Mouse (Mus musculus) stomach, postnatal 0 days (tissue): ENCODE data around the gene Lbp. TPM values are rescaled to one million over a fixed set of nuclear protein-coding genes. Genes with fewer than 3 reads are reported as not detected.
A peak's percentile ranks its signal among the peaks of the same experiment; 100 is the strongest.

Experiments used
- ATAC-seq: fragments of 200-750 bp; cut with Nextera tagmentation; 2 replicates; pipeline ENCODE4 v1.8.0; 2017; ENCODE audit not compliant: low FRiP score, low TSS enrichment
- DNase-seq: peaks from one replicate; pipeline ENCODE4 v3.0.0-alpha.2; 2016; ENCODE audit warnings: low spot score
- H3K27ac ChIP-seq: fragments of 300-500 bp; sonication (generic); replicated peaks from 2 replicates; pipeline ENCODE4 v1.5.1; 2014; ENCODE audit warnings: mild to moderate bottlenecking, control low read depth
- H3K27me3 ChIP-seq: fragments of 300-500 bp; sonication (generic); 2 replicates; pipeline ENCODE4 v1.6.1; 2014; ENCODE audit warnings: low read length; ENCODE audit not compliant: control insufficient read depth, insufficient read depth
- H3K36me3 ChIP-seq: fragments of 300-500 bp; sonication (generic); 2 replicates; pipeline ENCODE4 v1.6.1; 2014; ENCODE audit warnings: low read length, mixed read lengths; ENCODE audit not compliant: control insufficient read depth, insufficient read depth
- H3K4me1 ChIP-seq: fragments of 300-500 bp; sonication (generic); replicated peaks from 2 replicates; pipeline ENCODE4 v1.6.1; 2014; ENCODE audit warnings: antibody characterized with exemption; ENCODE audit not compliant: control insufficient read depth, insufficient read depth
- H3K4me2 ChIP-seq: fragments of 300-500 bp; sonication (generic); replicated peaks from 2 replicates; pipeline ENCODE4 v1.6.1; 2014; ENCODE audit warnings: low read depth, mild to moderate bottlenecking, control low read depth, moderate library complexity
- H3K4me3 ChIP-seq: fragments of 300-500 bp; sonication (generic); 2 replicates; pipeline ENCODE4 v1.5.1; 2014; ENCODE audit warnings: low read depth, low read length, control low read depth
- H3K9ac ChIP-seq: fragments of 300-500 bp; sonication (generic); 2 replicates; pipeline ENCODE4 v1.6.1; 2014; ENCODE audit warnings: mild to moderate bottlenecking, low read length, control low read depth, mixed read lengths
- H3K9me3 ChIP-seq: fragments of 300-500 bp; sonication (generic); 2 replicates; pipeline ENCODE4 v1.6.1; 2016; ENCODE audit warnings: low read length; ENCODE audit not compliant: control insufficient read depth
- CTCF ChIP-seq: IDR thresholded peaks from 2 replicates; pipeline ENCODE4 v1.5.1; 2016; ENCODE audit warnings: antibody characterized with exemption, low read depth, mild to moderate bottlenecking, moderate library complexity
- EP300 ChIP-seq: optimal IDR thresholded peaks from 2 replicates; pipeline ENCODE3; 2016; ENCODE audit warnings: antibody characterized with exemption
- WGBS: fragments of 180-500 bp; shearing (Covaris S2); extraction: QIAGEN DNeasy Blood & Tissue Kit; methylation state at CpG from one replicate; pipeline ENCODE4 v1.1.7; 2014; 5-methylcytosine and 5-hydroxymethylcytosine counted together
- polyA plus RNA-seq: library from polyadenylated mRNA; unstranded; fragments of >200 nt; fragmentation: Nextera tagmentation; extraction: Ambion mirVana; gene quantifications from 2 replicates; pipeline ENCODE4 v1.2.1, GENCODE M21; 2015

Lbp gene
- polyA plus RNA-seq, 1 experiment from 2014 or later, result 3.4 TPM

DNA sequence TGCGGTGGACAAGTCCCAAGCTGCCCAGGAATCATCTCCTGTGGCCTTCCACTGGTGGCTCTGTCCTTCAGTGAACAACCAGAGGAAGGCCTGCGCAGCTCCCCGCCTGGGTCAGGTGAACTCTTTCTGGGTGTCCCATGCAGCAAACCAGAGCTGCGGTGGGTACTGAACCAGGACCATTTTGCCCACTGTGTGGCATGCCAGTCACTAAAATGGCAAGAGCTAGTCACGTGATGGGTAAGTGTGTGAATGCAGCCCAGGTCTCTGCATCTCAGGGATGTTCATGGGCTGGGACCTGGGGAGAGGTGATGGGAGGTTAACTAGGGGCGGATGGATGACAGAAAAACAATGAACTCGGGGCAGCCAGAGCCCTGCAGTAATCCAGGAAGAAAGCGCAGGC lies 36.3 kb upstream of the Lbp start:
- TF ChIP-seq CTCF (no peak), EP300 (no peak)
- H3K27ac ChIP-seq, result no peak overlapping the region
- no peak overlapping the region for H3K4me2 ChIP-seq
- no peaks in the 10 kb centered on the region for H3K9me3 ChIP-seq
- no peak overlapping the region for H3K9ac ChIP-seq
- H3K27me3 ChIP-seq, result no peaks in the 10 kb centered on the region
- DNase-seq, result no peak
- H3K4me1 ChIP-seq, result no peaks in the 10 kb centered on the region
- no peak for ATAC-seq
- WGBS, result 80% methylated on average over 8 of the region's 8 CpGs
- H3K4me3 ChIP-seq, result no peak overlapping the region
- no peaks in the 10 kb centered on the region for H3K36me3 ChIP-seq

GRCm38 (mm10) chr2:158273646-158274045 lies 32.6 kb upstream of the Lbp start:
- Histone ChIP-seq H3K4me3 (no peak overlapping the region), H3K9me3 (no peaks in the 10 kb centered on the region), H3K9ac (no peak overlapping the region), H3K4me1 (no peaks in the 10 kb centered on the region), H3K36me3 (no peaks in the 10 kb centered on the region), H3K27ac (no peak overlapping the region), H3K27me3 (no peaks in the 10 kb centered on the region), H3K4me2 (no peak overlapping the region)
- DNase-seq, result no peak
- ATAC-seq, result no peak
- WGBS, result 8% methylated on average over 2 of the region's 2 CpGs
- TF ChIP-seq CTCF (no peak), EP300 (no peak)

- no peaks in the 10 kb centered on the region for H3K9me3 ChIP-seq
- TF ChIP-seq CTCF (peak; percentile 33), EP300 (no peak)
- no peak for ATAC-seq
- DNase-seq, result no peak
- H3K27me3 ChIP-seq, result no peaks in the 10 kb centered on the region
- H3K36me3 ChIP-seq, result no peaks in the 10 kb centered on the region
- no peaks in the 10 kb centered on the region for H3K4me1 ChIP-seq
- H3K9ac ChIP-seq, result no peak overlapping the region
- no peak overlapping the region for H3K27ac ChIP-seq
- WGBS, result 86% methylated on average over 3 of the region's 3 CpGs
- H3K4me2 ChIP-seq, result no peak overlapping the region
- no peak overlapping the region for H3K4me3 ChIP-seq
These were observed 30.9 kb upstream of the Lbp start for GRCm38 (mm10) chr2:158275349-158275748.

- DNase-seq (no peak), ATAC-seq (no peak)
- Histone ChIP-seq H3K4me1 (no peaks in the 10 kb centered on the region), H3K27ac (no peak overlapping the region), H3K4me2 (no peak overlapping the region), H3K9me3 (no peaks in the 10 kb centered on the region), H3K4me3 (no peak overlapping the region), H3K36me3 (no peaks in the 10 kb centered on the region), H3K27me3 (no peaks in the 10 kb centered on the region), H3K9ac (no peak overlapping the region)
- TF ChIP-seq EP300 (no peak), CTCF (no peak)
- 71% methylated on average over 4 of the region's 4 CpGs for WGBS
These were observed 30.5 kb upstream of the Lbp start for GRCm38 (mm10) chr2:158275811-158276210.

GRCm38 (mm10) chr2:158276451-158276850 lies 29.8 kb upstream of the Lbp start:
- TF ChIP-seq CTCF, result no peak
- TF ChIP-seq EP300, result no peak
- Histone ChIP-seq H3K4me3 (no peak overlapping the region), H3K9ac (no peak overlapping the region), H3K9me3 (no peaks in the 10 kb centered on the region), H3K4me2 (no peak overlapping the region), H3K27ac (no peak overlapping the region), H3K36me3 (no peaks in the 10 kb centered on the region), H3K4me1 (no peaks in the 10 kb centered on the region), H3K27me3 (no peaks in the 10 kb centered on the region)
- ATAC-seq (no peak), DNase-seq (no peak)
- WGBS, result 78% methylated on average over 6 of the region's 6 CpGs

GRCm38 (mm10) chr2:158276878-158277277 lies 29.4 kb upstream of the Lbp start:
- Histone ChIP-seq H3K4me3 (no peak overlapping the region), H3K27me3 (no peaks in the 10 kb centered on the region), H3K36me3 (no peaks in the 10 kb centered on the region), H3K9me3 (no peaks in the 10 kb centered on the region), H3K27ac (no peak overlapping the region), H3K9ac (no peak overlapping the region), H3K4me1 (no peaks in the 10 kb centered on the region), H3K4me2 (no peak overlapping the region)
- no peak for TF ChIP-seq EP300
- TF ChIP-seq CTCF, result no peak
- 72% methylated on average over 4 of the region's 4 CpGs for WGBS
- DNase-seq, result no peak
- ATAC-seq, result no peak
